Mouse (Mus musculus): ENCODE measurements around the gene Rdh8. TPM values are rescaled to one million over a fixed set of nuclear protein-coding genes. Genes with fewer than 3 reads are reported as not detected.

The Rdh8 gene
- total and polyA plus RNA-seq, 2 experiments from 2014 or later, result not detected

GRCm38 (mm10) chr9:20804266-20805158 is 13.8 kb upstream of the Rdh8 start:
- Histone ChIP-seq H3K9me3 (ENCODE audit: low read length) (no peaks in the 10 kb centered on the region), H3K36me3 (ENCODE audit: insufficient read depth) (no peaks in the 10 kb centered on the region), H3K27me3 (ENCODE audit: insufficient read depth, low read length) (no peaks in the 10 kb centered on the region), H3K4me3 (ENCODE audit: low read depth, low read length) (no peak overlapping the region), H3K27ac (ENCODE audit: low read depth, low read length) (no peak overlapping the region), H3K9ac (no peak overlapping the region), H3K4me1 (ENCODE audit: insufficient read depth) (no peaks in the 10 kb centered on the region), H3K4me2 (ENCODE audit: low read depth) (no peak overlapping the region)
- 76% methylated on average over 13 of the region's 13 CpGs for WGBS
- DNase-seq, result peak; percentile 22
- TF ChIP-seq CTCF (IDR thresholded peaks at IDR 0.05; ENCODE audit: low read depth), result peak; percentile 68
- no peak for ATAC-seq

DNA sequence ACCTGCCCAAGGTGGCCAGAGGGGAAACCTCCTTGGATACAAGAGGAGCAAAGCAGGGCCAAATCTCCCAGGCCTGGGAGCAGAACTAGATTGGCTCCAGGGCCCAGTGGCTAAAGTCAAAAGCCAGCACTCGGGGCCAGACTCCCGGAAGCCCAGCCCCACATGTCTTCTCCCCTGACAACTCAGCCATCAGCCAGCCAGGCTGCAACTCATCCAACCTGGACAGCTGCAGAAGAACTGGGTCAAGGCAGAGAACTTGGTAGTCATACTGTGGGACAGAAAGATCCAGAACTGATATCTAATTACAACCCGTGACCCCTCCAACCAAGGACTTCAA is 13.2 kb upstream of the Rdh8 start:
- ATAC-seq (no peak), DNase-seq (no peak)
- Histone ChIP-seq H3K36me3 (ENCODE audit: insufficient read depth) (no peaks in the 10 kb centered on the region), H3K27me3 (ENCODE audit: insufficient read depth, low read length) (no peaks in the 10 kb centered on the region), H3K4me1 (ENCODE audit: insufficient read depth) (no peaks in the 10 kb centered on the region), H3K9me3 (ENCODE audit: low read length) (no peaks in the 10 kb centered on the region), H3K4me3 (ENCODE audit: low read depth, low read length) (no peak overlapping the region), H3K9ac (no peak overlapping the region), H3K4me2 (ENCODE audit: low read depth) (no peak overlapping the region), H3K27ac (ENCODE audit: low read depth, low read length) (no peak overlapping the region)
- TF ChIP-seq CTCF (IDR thresholded peaks at IDR 0.05; ENCODE audit: low read depth), result no peak
- WGBS, result 77% methylated on average over 3 of the region's 3 CpGs

DNA sequence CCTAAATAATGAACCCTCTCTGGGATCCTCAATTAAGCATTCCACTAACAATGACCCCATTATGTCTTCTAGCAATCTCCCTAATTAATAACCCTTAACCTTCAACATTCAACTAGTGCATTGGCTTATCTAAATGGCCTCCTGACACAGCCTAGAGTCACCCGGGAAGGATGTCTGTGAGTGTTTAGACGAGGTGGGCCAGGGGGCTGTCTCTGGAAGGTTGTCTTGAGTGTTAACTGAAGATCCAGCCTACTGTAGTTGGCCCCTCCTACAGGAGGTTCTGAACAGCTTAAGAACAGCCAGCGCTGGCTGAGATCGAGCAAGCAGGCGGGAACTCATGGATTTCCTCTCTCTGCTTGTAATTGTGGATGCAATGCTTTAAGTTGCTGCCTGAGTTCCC is 12.6 kb upstream of the Rdh8 start:
- Histone ChIP-seq H3K9ac (no peak overlapping the region), H3K36me3 (ENCODE audit: insufficient read depth) (no peaks in the 10 kb centered on the region), H3K27ac (ENCODE audit: low read depth, low read length) (no peak overlapping the region), H3K9me3 (ENCODE audit: low read length) (no peaks in the 10 kb centered on the region), H3K4me1 (ENCODE audit: insufficient read depth) (no peaks in the 10 kb centered on the region), H3K27me3 (ENCODE audit: insufficient read depth, low read length) (no peaks in the 10 kb centered on the region), H3K4me2 (ENCODE audit: low read depth) (no peak overlapping the region), H3K4me3 (ENCODE audit: low read depth, low read length) (no peak overlapping the region)
- WGBS, result 27% methylated on average over 5 of the region's 5 CpGs
- ATAC-seq (no peak), DNase-seq (no peak)
- no peak for TF ChIP-seq CTCF (IDR thresholded peaks at IDR 0.05; ENCODE audit: low read depth)

DNA sequence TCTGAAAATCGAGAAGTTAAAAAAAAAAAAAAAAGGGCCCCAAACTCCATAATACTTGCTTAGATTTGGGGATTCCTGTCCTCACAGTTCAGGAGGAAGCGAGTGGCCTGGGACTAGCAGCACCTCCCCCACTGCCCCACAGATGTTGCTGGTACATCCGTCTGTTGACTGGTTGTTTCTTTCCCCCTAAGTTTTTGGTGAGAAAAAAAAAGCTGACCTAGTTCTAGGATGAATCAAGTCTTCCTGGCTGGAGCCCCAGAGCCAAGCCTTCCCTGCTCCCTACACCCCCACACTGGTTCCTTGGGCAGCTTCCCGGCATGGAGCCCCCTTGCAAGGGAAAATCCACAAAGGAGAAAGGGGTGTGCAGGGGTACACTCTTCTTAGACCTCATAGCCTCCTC is 8.0 kb upstream of the Rdh8 start:
- Histone ChIP-seq H3K4me1 (ENCODE audit: insufficient read depth) (no peaks in the 10 kb centered on the region), H3K4me3 (ENCODE audit: low read depth, low read length) (no peak overlapping the region), H3K27ac (ENCODE audit: low read depth, low read length) (no peak overlapping the region), H3K27me3 (ENCODE audit: insufficient read depth, low read length) (peaks cover 3% of the 10 kb centered on the region), H3K9ac (no peak overlapping the region), H3K9me3 (ENCODE audit: low read length) (no peaks in the 10 kb centered on the region), H3K36me3 (ENCODE audit: insufficient read depth) (no peaks in the 10 kb centered on the region), H3K4me2 (ENCODE audit: low read depth) (no peak overlapping the region)
- no peak for ATAC-seq
- DNase-seq, result no peak
- no peak for TF ChIP-seq CTCF (IDR thresholded peaks at IDR 0.05; ENCODE audit: low read depth)
- 45% methylated on average over 4 of the region's 4 CpGs for WGBS

- no peak overlapping the region for H3K4me3 ChIP-seq (ENCODE audit: low read depth, low read length)
- H3K9me3 ChIP-seq (ENCODE audit: low read length), result no peaks in the 10 kb centered on the region
- 61% methylated on average over 1 of the region's 1 CpGs for WGBS
- no peaks in the 10 kb centered on the region for H3K36me3 ChIP-seq (ENCODE audit: insufficient read depth)
- ATAC-seq (no peak), DNase-seq (no peak)
- no peak for TF ChIP-seq CTCF (IDR thresholded peaks at IDR 0.05; ENCODE audit: low read depth)
- H3K27ac ChIP-seq (ENCODE audit: low read depth, low read length), result no peak overlapping the region
- peaks cover 3% of the 10 kb centered on the region for H3K27me3 ChIP-seq (ENCODE audit: insufficient read depth, low read length)
- H3K4me2 ChIP-seq (ENCODE audit: low read depth), result no peak overlapping the region
- H3K9ac ChIP-seq, result no peak overlapping the region
- H3K4me1 ChIP-seq (ENCODE audit: insufficient read depth), result no peaks in the 10 kb centered on the region
Measured at GRCm38 (mm10) chr9:20810773-20811172, 7.5 kb upstream of the Rdh8 start.

DNA sequence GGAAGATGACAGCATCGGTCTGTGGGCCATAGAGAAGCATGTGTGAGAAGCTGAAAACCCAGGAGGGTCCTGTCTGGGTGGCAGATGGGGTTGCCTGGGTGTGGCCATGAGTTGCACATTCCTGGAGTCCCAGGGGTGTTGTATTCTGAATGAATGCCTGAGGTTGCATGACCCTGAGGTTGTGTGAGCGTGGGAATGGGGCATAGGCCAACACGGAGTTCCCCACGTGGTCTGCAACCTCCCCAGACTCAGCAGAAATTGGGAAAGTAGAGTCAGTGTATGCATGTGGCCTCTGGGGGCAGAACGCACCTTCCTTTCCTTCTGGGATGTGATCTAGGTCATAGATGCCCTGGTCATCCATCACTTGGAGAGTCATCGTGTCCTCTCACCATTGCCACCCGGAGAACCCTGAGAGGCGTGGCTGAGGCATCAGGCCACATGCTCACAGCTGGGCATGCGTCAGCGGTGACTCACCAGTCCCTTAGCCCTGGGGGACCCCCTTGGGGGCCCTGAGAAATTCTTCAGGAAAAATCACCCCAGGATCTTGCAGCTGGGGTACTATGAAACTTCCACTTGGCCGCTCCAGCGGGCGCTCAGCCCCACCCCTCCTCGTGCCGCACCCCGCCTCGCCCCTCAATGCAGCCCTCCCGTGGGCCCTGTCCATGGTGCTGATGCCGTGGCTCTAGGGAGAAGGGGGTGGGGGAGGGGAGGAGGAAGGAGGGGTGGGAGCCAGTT is 5.6 kb upstream of the Rdh8 start:
- Histone ChIP-seq H3K4me3 (ENCODE audit: low read depth, low read length) (no peak overlapping the region), H3K4me2 (ENCODE audit: low read depth) (no peak overlapping the region), H3K36me3 (ENCODE audit: insufficient read depth) (no peaks in the 10 kb centered on the region), H3K4me1 (ENCODE audit: insufficient read depth) (no peaks in the 10 kb centered on the region), H3K9ac (no peak overlapping the region), H3K27ac (ENCODE audit: low read depth, low read length) (no peak overlapping the region), H3K27me3 (ENCODE audit: insufficient read depth, low read length) (peaks cover 3% of the 10 kb centered on the region), H3K9me3 (ENCODE audit: low read length) (no peaks in the 10 kb centered on the region)
- DNase-seq, result no peak
- 20% methylated on average over 19 of the region's 19 CpGs for WGBS
- peak; percentile 32; the same call in 1 of the 2 replicates for ATAC-seq
- 0 out of 2 replicates have a peak, but pooled peaks have one; percentile 23 for TF ChIP-seq CTCF (IDR thresholded peaks at IDR 0.05; ENCODE audit: low read depth)
